Mouse (Mus musculus): ENCODE data around the gene Phpt1. TPM values are rescaled to one million over a fixed set of nuclear protein-coding genes. Genes with fewer than 3 reads are reported as not detected.

The Phpt1 gene
- 62.5 and 89.4 TPM in 2 replicates for total RNA-seq (2014; fragmentation: Nextera tagmentation)
- total RNA-seq (2017): 5.9 and 46.2 TPM in 2 replicates

- peak; percentile 80 for ATAC-seq (replicated peaks; ENCODE audit: poor library complexity, severe bottlenecking)
Observed at GRCm38 (mm10) chr2:25574579-25575431, at the start of gene Phpt1, which contains the start of gene Mamdc4. Phpt1 (minus strand) TSS chr2:25575224. Mamdc4 (minus strand) TSS chr2:25574845.

GRCm38 (mm10) chr2:25621229-25622200 lies 46.5 kb upstream of the Phpt1 start, which contains the start of gene Tmem141:
Tmem141 (minus strand) TSS chr2:25622005.
- peak; percentile 89 for ATAC-seq (replicated peaks; ENCODE audit: poor library complexity, severe bottlenecking)

- peak; percentile 17 for ATAC-seq (replicated peaks; ENCODE audit: poor library complexity, severe bottlenecking)
Observed at GRCm38 (mm10) chr2:25620852-25621228, 45.8 kb upstream of the Phpt1 start.

GRCm38 (mm10) chr2:25620386-25620785 lies 45.4 kb upstream of the Phpt1 start:
- no peak for ATAC-seq (replicated peaks; ENCODE audit: poor library complexity, severe bottlenecking)

- no peak for ATAC-seq (replicated peaks; ENCODE audit: poor library complexity, severe bottlenecking)
Observed at GRCm38 (mm10) chr2:25617578-25617977, 42.6 kb upstream of the Phpt1 start, which contains the start of gene Ccdc183. Ccdc183 (minus strand) TSS chr2:25617678.

- ATAC-seq (replicated peaks; ENCODE audit: poor library complexity, severe bottlenecking): no peak
Observed at GRCm38 (mm10) chr2:25616398-25616797, 41.4 kb upstream of the Phpt1 start.

- peak; percentile 26; the same call in 1 of the 2 replicates for ATAC-seq (replicated peaks; ENCODE audit: poor library complexity, severe bottlenecking)
Observed at GRCm38 (mm10) chr2:25608671-25609070, 33.6 kb upstream of the Phpt1 start.

- peak; percentile 92 for ATAC-seq (replicated peaks; ENCODE audit: poor library complexity, severe bottlenecking)
Observed at GRCm38 (mm10) chr2:25607761-25608622, 33.0 kb upstream of the Phpt1 start, which contains the start of gene Rabl6. Rabl6 (minus strand) TSS chr2:25608521.

GRCm38 (mm10) chr2:25602526-25602925 lies 27.5 kb upstream of the Phpt1 start:
- no peak for ATAC-seq (replicated peaks; ENCODE audit: poor library complexity, severe bottlenecking)

- ATAC-seq (replicated peaks; ENCODE audit: poor library complexity, severe bottlenecking): no peak
Observed at GRCm38 (mm10) chr2:25600037-25600436, 25.0 kb upstream of the Phpt1 start.

GRCm38 (mm10) chr2:25598749-25599148 lies 23.7 kb upstream of the Phpt1 start:
- no peak for ATAC-seq (replicated peaks; ENCODE audit: poor library complexity, severe bottlenecking)

GRCm38 (mm10) chr2:25596765-25597510 lies 21.9 kb upstream of the Phpt1 start:
- no peak for ATAC-seq (replicated peaks; ENCODE audit: poor library complexity, severe bottlenecking)

GRCm38 (mm10) chr2:25591863-25592262 lies 16.8 kb upstream of the Phpt1 start:
- peak; percentile 56 for ATAC-seq (replicated peaks; ENCODE audit: poor library complexity, severe bottlenecking)

GRCm38 (mm10) chr2:25588227-25588907 lies 13.3 kb upstream of the Phpt1 start:
- no peak for ATAC-seq (replicated peaks; ENCODE audit: poor library complexity, severe bottlenecking)

GRCm38 (mm10) chr2:25587290-25587689 lies 12.3 kb upstream of the Phpt1 start:
- no peak for ATAC-seq (replicated peaks; ENCODE audit: poor library complexity, severe bottlenecking)

GRCm38 (mm10) chr2:25585601-25586000 lies 10.6 kb upstream of the Phpt1 start:
- no peak for ATAC-seq (replicated peaks; ENCODE audit: poor library complexity, severe bottlenecking)

GRCm38 (mm10) chr2:25584856-25585255 lies 9.8 kb upstream of the Phpt1 start:
- no peak for ATAC-seq (replicated peaks; ENCODE audit: poor library complexity, severe bottlenecking)

- no peak for ATAC-seq (replicated peaks; ENCODE audit: poor library complexity, severe bottlenecking)
Observed at GRCm38 (mm10) chr2:25584152-25584551, 9.1 kb upstream of the Phpt1 start.
